Mouse (Mus musculus): ENCODE data around the gene Rsph9.
A peak's percentile ranks its signal among the peaks of the same experiment; 100 is the strongest.

The Rsph9 gene

DNA sequence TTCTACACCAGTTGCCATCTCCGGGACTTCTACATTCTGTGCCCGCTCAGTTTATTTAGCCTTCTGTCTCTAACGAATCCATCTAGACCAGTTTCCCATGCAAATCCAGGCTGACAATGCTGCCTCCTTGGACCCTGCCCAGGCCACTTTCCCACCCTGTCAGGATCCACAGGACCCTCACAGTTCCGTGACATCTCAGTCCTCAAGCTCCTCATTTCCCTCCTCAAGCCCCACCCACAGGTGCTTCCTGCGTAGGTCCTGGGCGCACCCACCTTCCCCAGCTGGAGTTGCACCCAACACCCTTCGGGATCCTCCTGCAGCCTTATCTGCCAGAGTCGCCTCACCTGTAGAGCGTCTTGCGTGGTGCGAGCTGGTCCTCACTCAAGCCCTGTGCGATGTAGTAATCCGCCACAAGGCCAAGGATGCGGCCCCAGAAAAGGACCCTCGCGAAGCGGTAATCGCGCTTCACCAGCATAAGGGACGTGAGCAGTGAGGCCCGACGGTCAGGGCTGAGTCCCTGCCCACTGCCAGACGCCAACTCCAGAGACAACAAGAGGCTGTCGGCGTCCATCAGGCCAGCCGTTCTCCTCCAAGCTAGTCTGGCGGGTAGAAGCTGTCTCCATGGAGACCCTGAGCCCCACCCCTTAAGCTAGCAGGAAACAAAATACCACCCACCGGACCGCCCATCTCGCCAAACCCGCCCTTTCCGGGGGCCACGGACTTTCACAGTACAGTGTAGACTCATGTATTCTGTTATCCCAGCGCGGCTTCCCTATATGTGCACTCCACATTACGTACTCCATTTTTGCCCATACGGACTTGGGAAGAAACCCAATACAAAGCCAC is at the start of gene Rsph9:
Gene Rsph9 (minus strand): TSS at position 639 of the 846 bp plus-strand sequence.
- peak; percentile 71 to 74 for DNase-seq (ENCODE audit: low spot score in 2 of 2)

DNA sequence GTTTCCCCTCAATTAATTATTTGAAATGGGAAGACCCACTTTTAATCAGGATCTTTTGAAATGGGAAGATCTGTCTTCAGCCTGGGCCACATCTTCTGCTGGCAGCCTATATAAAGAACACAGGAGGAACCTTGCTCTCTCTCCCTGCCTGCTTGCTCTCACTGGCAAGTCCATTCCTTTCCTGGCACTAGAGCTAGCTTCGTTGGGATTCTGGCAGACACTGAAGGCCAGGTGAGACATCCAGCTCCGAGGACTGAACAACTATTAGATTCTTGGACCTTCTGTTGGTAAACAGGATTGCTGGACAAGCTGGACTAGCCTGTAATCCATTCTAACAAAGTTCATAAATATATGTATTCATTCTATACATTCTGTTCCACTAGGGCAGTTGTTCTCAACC is 44.8 kb upstream of the Rsph9 start:
- DNase-seq (ENCODE audit: low spot score in 2 of 2), result no peak

DNA sequence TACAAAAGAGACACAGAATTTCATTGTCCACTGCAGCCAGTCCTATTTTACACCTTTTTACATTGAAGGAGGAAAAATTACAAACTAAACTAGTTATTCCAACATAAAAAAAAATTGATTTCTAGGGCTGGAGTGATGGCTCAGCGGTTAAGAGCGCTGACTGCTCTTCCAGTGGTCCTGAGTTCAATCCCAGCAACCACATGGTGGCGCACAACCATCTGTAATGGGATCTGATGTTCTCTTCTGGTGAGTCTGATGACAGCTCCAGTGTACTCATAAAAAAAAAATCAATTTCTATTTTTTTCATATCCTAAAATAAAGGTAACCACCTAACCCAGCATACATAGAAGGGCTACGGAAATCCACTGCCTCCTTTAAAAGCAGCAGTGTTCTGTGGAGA is 38.3 kb upstream of the Rsph9 start:
- no peak for DNase-seq (ENCODE audit: low spot score in 2 of 2)

DNA sequence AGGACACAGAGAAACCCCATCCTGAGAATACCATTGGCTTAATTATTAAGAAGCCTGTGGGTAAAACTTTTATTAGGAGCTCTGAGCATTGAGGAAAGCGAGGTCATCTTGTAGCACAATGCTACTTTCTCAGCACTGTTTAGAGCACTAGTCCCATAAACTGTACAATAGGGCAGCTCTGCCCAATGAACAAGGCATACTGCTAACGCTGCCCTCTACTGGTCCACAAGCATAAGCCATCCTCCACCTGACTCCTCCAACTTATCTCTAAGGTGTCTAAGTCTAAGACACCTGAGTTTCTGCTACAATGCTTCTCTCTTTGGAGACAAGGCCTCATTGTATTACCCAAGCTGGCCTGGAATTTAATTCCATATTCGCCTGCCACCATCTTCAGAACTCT is 26.5 kb upstream of the Rsph9 start:
- DNase-seq (ENCODE audit: low spot score in 2 of 2), result peak; percentile 28 to 48

DNA sequence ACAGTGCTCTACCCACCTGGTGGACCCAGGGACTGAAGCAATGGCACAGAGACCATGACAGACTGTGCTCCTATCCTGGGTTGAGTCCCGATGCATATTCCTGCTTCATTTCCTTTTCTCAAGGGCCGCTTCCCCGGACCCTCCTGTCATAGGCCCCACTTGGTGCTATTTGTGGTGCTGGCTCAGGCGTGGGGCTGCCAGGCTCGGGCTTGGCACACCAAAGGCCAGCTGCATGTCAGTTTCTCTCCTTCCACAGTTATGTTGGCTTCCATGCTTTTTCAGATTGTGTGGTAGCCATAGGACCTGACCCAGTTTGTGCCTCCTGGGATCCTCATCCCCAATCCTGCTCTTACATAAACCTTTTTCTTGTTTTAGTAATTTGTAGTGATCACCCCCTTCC is 24.8 kb upstream of the Rsph9 start:
- DNase-seq (ENCODE audit: low spot score in 2 of 2), result no peak

DNA sequence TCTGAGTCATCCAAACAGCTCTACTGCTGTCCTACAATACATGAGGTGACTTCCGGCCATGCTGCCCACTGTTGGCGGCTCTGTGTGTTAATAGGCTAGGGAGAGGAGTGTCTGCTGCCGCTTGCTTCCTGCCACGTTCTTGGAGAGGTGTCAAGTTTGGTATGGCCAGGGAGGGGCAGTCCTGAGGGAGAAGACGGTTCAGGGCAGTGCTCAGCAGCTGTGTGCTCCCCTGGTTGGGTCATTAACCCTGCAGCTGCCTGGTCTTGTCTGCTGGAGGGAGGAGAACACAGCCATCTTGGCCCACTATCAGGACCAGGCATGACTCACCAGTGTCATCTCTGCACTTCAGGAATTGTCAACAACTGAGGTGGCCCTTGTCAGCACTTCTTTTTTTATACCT is 24.3 kb upstream of the Rsph9 start:
- no peak for DNase-seq (ENCODE audit: low spot score in 2 of 2)

DNA sequence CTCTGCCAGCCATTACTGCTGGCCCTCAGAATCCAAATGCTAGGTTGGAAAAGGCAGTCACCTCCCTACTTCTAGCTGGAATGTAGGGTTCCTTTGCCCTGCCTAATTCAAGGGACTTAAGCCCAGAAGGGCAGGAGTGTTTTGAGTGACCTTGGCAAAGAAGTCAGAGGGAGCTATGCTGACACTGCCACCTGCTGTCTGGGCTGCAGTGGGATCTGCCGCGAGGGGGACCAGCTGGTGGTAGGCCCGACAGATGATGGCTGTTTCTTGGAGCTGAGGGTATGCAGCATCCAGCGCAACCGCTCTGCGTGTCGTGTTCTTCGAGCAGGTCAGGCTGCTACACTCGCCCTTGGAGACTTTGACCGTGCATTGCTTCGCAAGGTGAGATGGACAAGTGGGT is 23.0 kb upstream of the Rsph9 start:
- no peak for DNase-seq (ENCODE audit: low spot score in 2 of 2)

DNA sequence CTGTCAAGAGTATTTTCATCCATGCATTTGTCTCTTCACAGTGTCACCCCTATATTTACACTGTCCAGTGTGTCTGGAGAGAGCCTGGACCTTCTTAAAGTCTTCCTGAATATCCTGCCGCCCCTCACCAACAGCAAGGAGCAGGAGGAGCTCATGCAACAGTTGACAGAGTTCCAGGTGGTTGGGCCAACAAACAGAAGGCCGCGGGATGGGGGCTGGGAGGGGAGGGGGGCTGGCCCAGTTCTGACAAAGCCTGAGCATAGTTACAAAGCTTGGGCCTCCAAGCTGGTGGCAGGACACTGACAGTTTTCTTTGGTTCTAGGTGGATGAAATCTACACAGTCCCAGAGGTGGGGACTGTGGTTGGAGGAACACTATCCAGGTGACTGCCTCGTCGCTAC is 22.3 kb upstream of the Rsph9 start:
- no peak for DNase-seq (ENCODE audit: low spot score in 2 of 2)

DNA sequence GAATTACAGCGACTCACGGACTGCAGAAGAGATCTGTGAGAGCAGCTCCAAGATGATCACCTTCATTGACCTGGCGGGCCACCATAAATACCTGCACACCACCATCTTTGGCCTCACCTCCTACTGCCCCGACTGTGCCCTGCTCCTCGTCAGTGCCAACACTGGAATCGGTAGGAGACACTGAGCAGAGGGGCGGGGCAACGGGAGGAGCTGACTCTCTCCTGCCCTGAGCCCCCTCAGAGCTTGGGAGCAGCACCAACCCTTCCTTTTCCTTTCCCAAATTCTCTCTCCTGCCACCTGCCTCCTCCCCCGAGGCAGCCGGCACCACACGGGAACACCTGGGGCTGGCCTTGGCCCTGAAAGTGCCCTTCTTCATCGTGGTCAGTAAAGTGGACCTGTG is 21.4 kb upstream of the Rsph9 start:
- no peak for DNase-seq (ENCODE audit: low spot score in 2 of 2)

DNA sequence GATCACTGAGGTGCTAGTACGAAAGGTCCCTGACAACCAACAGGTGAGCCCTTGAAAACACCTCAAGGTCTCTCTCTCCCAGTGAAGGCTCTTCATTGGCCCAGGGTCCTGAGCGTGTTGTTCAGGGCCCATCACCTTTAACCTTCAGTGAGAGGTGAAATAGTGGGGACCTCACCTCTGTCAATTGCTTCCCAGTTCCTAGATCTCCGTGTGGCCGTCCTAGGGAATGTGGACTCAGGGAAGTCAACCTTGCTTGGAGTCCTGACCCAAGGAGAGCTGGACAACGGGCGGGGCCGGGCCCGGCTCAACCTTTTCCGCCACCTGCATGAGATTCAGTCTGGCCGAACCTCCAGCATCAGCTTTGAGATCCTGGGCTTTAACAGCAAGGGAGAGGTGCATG is 20.8 kb upstream of the Rsph9 start:
- no peak for DNase-seq (ENCODE audit: low spot score in 2 of 2)

DNA sequence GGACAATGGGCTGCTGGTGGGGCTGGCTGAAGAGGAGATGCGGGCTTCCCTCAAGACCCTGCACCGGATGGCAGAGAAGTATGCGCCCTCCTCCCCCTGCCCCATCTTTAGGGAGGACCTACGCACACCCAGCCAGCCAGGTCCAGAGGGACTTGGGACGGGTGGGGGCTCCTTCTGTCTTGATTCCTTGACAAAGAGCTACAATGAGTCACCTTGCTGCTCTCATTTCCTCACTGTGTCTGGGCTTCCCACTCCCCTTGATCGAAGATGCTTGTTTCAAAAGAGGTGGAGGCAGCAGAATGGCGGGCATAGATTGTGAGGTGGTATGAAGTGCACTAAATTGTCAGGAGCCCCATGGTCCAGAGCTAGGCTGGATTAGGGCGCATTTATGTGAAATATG is 20.3 kb upstream of the Rsph9 start:
- DNase-seq (ENCODE audit: low spot score in 2 of 2), result no peak

DNA sequence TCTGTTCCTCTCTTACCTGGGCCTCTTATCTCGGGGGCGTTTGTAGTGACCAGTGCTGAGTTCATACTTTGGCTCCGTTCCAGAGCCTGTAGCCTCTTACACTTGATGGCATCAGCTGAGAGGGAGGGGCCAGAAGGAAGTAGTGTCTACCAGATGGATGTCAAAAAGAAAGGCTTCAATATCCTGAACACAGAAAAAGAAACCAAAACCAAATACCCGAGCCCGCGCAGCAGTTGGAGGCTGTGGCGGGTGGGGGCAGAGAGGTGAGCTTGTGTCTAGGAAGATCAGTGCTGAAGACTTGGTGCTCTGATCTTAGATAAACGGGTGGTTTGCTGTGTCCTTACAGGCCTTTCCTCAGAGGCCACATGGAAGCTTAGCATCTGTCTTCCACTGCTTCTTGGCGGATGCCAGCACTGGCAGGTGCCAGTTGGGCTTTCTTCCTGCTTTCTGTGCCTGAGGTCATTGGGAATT is 19.0 kb upstream of the Rsph9 start:
- DNase-seq (ENCODE audit: low spot score in 2 of 2), result peak; percentile 77 to 80

DNA sequence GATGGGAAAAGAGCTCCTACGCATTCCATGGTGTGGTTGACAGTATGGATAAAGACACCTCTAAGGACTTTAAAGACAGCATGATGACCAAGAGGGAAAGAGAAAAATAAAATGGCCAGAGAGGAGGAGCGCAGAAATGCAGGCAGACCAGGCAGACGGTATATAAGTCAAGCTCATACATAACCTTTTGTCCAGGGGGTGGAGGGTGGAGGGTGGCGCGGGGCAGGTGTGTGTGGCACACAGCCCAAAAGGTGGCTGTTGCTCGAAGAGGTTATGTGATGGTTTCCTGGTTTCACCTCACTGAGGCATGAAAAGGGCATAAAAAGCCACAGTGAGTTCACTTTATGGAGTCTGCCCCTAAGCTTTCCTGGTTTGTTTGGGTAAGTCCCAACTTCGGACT is 18.5 kb upstream of the Rsph9 start:
- DNase-seq (ENCODE audit: low spot score in 2 of 2), result no peak

DNA sequence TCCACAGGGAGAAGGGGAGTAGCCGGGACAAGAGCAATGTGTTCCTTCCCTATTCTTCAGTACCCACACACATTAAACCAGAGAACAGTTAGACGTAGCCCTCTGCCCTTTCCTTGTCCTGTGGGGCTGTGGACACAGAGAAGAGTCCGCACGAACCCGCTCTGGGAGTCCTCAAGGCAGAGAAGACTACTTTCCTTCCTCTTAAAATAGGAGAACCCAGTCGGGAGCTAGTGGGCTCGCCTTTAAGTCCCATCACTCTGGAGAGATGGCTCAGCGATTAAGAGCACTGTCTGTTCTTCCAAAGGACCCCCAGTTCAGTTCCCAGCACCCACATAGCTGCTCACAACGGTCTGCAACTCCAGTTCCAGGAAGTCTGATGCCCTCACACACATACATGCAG is 17.7 kb upstream of the Rsph9 start:
- no peak for DNase-seq (ENCODE audit: low spot score in 2 of 2)

DNA sequence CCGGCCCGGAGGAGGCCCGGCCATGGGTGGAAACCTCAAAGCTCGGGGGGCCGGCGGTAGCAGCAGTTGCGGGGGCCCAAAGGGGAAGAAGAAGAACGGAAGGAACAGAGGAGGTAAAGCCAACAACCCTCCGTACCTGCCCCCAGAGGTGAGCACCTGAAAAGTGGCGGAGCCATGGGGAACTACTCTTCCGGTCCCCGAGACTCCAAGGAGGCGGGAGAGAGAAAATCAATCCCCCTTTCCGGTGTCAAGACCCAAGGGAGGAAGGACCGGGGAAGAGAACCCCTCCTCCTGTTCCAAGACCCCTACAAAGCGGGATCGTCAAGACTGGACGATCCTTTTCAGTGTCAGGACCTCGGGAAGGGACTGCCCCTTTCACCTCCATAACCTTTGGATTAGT is 17.2 kb upstream of the Rsph9 start:
- DNase-seq (ENCODE audit: low spot score in 2 of 2), result no peak

DNA sequence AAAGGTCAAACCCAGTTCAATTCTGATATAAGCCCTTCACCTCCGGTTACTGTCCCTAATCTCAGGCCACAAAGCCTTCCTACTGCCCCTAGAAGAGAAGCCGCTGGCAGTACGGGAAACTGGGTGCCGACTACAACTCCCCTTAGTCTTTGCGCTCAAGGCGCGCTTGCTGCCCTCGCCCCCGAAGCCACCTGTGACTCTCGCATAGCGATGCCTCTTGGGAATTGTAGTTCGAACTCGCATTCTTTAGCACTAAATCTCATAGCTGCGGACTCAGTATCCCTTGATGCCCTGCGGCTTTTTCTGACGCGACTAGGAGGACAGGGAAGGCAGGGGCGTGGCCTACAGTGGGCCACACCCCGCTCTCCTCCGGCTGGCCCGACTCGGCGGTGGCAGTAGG is 16.7 kb upstream of the Rsph9 start, which contains the start of gene Gtpbp2:
Gene Gtpbp2 (plus strand): TSS at position 347 of the 400 bp plus-strand sequence.
- DNase-seq (ENCODE audit: low spot score in 2 of 2), result peak; percentile 96 to 97

DNA sequence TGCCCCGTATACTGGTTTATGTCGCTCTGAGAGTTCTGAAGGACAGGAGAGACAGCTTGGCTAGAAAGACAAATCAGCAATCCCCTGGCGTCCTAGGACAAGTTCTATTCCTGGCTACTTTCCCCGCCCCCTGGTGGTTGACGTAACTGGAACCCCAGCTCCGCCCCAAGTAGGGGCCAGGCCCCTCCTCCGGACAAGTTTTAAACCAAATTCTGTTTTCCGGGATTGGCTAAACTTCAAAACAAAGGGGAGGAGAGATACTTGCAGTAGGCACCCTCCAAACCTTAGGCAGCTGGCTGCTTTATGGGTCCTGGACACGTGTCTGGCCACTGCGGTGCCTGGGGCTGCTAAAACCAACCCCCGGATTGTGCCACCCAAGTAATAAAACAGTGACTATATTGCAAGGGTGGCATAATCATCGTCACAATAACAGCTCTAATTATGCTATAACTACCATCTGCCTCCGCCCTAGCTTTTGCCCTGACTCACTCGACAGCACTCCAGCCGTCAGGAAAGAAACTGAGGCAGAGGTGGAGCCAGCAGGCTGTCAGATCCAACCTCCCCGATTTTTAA is 16.2 kb upstream of the Rsph9 start:
- DNase-seq (ENCODE audit: low spot score in 2 of 2), result peak; percentile 88

DNA sequence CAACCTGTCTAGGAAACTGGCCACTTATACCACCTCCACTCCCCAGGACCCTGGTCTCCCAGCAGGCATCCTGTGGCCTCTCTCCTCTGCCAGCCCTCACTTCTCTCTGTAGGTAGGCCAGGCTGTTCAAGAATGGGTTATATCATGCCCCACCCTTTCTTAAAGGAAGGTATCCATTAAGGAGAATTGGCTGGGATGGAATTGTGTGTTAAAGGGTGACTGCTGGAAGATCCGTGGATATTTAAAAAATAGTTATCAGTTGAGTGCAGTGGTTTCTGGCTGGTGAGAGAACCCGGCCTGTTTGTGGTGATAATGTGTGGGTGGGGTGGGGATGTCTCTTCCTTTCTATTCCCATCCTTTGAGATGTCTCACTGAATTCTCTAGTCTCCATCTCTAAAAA is 15.2 kb upstream of the Rsph9 start:
- DNase-seq (ENCODE audit: low spot score in 2 of 2), result no peak

DNA sequence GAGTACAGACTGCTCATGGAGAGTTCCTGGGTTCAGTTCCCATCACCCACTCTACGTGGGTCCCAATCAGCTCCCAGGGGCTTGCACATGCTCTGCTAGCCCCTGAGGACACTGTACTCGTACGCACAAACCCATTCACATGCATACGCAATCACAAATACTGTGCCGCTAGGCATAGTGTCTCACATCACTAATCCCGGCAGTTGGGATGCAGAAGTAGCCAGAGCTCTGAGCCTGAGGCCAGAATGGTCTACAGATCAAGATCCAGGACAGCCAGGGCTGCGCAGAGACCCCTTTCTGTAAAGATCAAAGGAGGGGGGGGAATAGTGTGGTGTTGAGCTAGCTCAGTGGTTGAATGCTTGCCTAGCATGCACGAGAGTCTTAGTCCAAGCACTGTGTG is 13.1 kb upstream of the Rsph9 start:
- DNase-seq (ENCODE audit: low spot score in 2 of 2), result no peak

DNA sequence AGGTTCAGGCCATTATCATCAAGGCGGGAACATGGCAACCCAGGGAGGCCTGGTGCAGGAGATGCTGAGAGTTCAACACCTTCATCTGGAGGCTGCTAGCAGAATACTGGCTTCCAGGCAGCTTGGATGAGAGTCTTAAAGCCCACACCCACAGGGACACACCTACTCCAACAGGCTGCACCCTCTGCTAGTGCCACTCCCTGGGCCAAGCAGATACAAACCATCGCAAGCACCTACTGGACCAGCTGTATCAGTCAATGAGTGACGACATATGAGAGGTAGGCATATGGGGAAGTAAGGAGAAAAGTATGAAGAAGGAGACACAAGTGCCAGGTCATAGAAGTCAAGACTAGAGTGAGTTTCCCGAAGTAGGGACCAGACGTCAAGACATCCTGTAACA is 12.7 kb upstream of the Rsph9 start:
- no peak for DNase-seq (ENCODE audit: low spot score in 2 of 2)

DNA sequence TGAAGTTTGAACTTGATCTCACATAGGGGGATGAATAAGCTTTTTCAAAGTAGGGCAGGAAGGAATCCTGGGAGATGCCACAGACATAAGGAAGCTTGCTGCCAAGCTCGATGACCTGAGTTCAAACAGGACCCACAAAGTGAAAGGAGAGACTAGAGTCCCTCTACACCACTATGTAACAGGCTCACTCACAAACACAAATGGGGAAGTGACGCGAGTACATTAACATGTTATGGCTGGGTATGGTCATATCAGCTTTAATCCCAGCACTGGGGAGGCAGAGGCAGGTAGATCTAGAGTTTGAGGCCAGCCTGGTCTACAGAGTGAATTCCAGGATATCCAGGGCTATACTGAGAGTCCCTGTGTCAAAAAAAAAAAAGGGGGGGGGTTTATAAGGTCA is 10.3 kb upstream of the Rsph9 start:
- DNase-seq (ENCODE audit: low spot score in 2 of 2), result no peak

DNA sequence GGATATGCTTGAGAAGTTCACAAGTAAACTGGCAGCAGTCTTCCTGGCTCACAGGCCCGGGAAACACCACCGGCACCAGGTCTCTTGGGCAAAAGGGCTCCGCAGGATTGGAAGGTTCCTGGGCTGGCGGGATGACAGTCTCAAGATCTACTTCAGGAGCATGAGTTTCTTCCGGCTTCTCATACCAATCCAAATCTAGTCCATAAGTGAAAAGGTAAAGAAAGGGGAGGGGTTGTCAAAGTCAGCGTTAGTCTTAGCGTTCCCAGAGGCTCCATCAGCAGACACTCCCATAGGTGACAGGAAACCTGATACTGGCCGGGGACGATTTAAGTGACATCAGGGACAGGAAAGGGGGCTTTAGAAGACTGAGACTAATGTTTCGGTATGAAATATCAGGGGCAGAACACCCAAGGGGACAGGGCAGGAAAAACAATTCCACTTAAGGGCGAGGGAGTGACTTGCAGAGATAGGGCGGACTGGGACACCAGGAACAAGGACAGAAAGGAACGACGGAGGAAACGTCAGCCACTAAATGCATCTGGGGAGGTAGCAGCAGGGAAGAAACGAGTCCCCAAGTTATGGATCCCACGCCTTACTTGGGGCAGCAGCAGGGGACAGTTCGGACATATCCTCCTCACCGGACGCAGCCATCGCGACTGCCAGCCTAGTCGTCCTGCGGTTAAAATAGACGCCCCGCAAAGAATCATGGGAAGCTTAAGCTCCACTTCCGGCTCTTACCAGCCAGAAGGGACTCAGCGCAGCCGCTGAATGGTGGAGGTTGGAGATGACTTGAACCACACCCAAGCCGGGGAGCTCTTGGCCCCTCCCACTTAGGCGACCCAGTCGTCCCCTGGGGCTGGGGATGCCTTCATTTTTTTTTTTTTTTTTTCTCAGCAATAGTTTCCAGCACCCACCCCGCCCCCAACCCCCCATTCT is 9.1 kb upstream of the Rsph9 start, which contains the start of gene Mad2l1bp:
Gene Mad2l1bp (minus strand): TSS at position 707 of the 936 bp plus-strand sequence.
- DNase-seq (ENCODE audit: low spot score in 2 of 2), result peak; percentile 91

Measured in natural killer cell, adult 2 months (primary cell).